Mouse (Mus musculus) yolk sac, embryonic 10.5 days (tissue): Measurements from ENCODE around the gene Gm9970.
A peak's percentile ranks its signal among the peaks of the same experiment; 100 is the strongest.

Source experiments
- DNase-seq: peaks from one replicate; pipeline ENCODE4 v3.0.0-alpha.2; 2017; ENCODE audit warnings: low spot score

The Gm9970 gene

DNA sequence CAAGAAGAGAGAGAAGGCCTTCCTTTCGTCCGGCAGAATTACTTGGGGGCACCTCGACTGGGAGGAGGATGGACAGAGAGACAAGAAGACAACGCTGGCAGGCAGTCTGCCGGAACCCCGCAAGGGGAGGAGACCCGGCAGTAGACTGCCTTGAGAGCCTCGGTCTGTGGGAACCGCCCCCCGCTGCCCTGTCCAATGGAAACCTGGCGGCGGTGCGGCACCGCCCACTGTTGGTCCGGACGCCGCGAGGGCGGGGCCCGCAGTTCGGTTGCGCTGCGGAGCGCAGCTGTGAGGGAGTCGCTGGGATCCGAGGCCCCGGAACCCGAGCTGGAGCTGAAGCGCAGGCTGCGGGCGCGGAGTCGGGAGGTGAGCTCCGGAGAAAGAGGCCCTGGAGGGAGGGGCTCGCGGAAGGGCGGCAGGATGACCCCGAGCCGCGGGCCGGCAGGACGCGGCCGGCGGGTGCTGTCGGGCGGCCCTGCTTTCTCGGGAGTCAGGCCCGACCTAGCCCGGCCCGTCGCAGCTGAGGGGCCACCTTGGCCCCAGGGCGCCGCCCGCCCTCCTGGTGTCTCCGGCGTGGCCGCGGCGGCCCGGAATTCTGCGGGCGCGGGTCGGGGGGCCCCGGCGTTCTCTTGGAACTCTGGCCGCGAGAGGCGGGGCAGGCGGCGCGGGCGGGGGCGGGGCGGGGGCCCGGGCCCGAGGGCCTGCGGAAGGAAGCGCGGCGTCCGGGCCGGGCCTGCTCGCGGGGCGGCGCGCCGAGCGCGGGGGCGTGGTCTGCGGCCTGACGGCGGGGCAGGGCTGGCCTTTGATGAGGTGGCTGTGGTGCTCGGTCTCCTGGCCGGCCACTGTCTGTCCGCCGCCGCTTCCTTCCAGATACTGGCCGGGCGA is at the start of gene Gm9970, which contains the start of gene Nrbp1:
Gene Gm9970, minus strand, starts transcription at position 596 of the 885 bp plus-strand sequence.
Gene Nrbp1, plus strand, starts transcription at position 228 of the 885 bp plus-strand sequence.
- DNase-seq: peak; percentile 94

DNA sequence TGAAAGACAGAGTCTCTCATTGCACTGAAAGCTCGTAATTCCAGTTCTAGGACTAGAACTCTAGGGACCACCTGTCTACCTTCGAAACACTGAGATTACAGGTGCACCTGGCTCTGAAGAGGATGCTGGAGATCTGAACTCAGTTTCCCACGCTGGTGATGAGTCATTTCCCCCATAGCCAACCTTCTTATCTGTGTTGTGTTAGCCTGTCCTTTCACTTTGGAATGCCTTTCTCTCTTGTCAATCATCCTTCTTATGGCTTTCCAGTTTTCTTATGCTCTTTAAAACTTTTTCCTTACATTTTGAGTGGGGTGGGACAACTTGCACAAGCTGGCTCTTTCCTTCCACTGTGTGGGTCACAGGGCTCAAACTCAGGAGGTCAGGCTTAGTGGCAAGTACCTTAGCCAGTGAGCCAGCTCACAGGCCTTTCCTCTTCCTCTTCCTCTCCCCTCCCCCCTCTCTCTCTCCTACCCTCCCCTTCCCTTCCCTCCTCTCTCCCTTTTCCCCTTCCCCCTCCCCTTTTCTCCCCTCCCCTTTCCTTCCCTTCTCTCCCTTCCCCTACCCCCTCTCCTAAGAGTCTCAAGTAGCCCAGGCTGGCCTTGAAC is 48.7 kb upstream of the Gm9970 start:
- no peak for DNase-seq

DNA sequence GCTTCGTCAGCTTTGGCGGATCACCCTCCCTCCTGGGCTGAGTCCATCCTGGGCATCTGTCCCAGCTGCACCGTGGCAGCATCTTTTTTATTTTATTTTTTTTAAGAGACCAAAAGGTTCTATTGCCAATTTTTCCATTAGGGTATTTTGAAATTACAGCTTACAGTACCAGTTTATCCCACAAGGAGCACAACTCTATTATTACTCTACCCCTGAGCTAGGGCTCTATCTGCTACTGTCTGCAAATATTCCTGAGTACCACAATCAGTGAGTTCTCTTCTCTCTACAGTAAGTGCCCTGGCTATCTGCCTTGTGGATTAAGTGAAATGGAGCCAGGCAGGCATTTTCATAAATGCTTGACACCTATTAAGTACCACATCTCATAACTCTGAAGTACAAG is 47.6 kb upstream of the Gm9970 start:
- no peak for DNase-seq

DNA sequence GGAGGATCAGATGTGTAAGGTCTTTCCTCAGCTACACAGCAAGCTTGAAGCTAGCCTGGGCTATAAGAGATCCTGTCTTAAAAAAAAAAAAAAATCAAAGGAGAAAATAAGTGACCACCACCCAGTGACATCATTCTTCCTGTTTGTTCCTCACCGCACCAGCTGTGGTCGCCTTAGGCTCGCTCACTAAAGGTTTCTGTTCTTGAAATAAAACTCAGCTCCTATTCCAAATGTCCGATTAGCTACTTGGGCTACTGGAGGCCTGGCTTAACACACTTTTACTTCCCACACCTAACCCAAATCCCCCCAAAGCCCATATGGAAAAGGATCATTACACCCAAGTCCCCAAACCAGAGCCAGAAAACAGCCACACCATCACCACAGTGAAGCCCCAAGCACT is 47.2 kb upstream of the Gm9970 start:
- DNase-seq: no peak

DNA sequence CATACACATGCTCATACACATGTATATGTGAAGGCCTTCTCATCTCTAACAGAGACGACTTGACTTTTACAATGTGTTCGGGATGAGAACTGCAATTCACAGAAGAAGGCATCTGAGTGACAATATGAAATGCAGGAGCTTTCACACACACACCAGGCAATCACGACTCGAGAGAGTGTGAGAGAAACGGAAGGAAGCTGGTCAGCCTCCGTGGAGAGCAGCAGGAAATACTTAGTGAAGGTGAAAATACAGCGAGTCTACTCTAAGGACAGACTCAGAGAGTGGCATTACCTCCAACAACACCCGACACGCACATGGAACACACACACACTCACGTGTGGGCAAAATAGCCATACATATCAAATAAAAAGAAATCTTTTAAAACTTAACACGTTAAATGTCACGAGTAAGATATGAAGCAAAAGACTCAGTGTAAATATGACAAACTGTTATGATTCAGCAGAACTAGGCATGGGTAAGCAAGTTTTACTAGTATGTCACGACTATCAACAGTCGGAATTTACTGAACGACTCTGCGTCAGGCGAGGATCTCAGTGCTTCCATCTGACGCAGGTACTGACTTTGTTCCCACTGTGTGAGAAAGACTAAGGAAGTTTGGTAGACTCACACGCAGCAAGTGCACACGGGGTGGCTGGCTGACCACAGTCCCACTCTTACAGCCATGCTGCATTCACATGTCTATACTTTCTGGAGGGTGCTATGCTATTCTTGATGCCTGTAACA is 38.4 kb upstream of the Gm9970 start:
- no peak for DNase-seq

DNA sequence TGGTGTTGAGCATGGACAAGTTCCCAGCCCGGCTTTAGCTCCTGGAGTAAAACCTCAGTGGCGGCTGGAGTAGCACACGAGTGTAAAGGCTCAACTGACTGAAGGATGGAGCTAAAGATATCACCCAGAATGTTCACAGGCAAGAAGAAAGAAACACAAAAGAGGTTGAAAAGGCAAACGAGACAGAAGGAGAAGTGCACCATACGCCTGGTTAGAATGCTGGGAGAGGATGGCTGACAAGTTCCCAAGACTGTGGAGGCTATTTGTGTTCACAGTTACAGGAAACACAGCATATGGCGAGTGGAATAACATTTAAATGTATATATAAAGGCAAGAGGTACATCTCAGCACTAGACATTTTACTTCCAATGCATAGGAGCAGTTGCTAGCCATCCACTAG is 32.0 kb upstream of the Gm9970 start:
- no peak for DNase-seq

DNA sequence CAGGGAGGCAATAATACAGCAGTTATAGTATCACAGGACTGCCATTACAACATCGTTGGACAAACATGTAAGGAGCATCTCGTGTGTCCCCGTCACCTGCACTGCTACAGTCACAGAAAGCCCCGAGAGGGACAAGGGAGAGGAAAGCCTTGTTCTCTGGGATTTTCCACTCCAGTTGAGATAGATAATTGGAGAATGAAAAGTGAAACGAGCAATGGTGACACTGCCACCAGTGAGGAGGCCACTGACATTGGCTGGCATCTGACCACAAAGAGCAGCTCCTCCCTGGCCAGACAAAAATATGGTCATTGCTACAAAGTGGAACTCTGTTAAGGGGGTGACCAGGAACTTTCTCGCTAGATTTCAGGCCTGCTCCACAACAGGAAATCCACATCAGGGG is 26.7 kb upstream of the Gm9970 start:
- no peak for DNase-seq

DNA sequence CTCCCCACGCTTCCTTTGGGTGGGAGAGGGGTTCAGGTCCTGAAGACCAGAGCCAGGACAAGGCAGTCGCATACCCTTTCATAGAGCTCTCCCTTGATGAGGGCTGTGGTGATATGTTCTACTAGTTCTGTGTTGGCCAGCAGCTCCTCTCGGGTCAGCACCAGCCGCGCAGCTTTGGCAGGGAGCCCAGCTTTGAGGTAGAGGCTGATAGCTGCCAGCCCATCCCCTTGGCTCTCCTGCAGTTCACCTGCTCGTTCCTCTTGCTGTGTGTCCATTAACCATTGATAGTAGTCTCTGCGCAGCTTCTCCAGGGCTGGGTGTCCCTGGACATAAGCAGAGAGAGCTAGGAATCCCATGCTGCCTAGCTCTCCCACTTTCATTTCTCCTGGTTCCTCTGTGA is 25.1 kb upstream of the Gm9970 start:
- no peak for DNase-seq

DNA sequence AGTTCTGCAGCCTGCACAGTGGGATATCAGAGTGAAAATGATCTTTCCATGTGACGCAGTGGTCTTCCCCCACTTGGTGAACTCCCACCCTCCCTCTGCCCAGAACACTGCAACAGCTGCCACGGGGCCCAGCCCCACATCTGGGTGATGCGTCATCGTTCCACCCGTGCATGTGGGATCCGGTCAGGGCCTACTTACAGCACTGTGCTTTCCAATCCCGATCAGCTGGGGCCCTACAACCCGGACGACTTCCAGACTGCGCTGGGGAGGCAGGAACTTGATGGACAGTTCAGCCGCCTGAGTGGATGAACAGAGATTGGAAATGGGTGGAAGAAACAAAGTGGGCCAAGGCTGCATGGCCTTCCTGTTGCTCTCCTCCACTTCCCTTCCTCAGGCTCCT is 16.6 kb upstream of the Gm9970 start:
- DNase-seq: no peak

DNA sequence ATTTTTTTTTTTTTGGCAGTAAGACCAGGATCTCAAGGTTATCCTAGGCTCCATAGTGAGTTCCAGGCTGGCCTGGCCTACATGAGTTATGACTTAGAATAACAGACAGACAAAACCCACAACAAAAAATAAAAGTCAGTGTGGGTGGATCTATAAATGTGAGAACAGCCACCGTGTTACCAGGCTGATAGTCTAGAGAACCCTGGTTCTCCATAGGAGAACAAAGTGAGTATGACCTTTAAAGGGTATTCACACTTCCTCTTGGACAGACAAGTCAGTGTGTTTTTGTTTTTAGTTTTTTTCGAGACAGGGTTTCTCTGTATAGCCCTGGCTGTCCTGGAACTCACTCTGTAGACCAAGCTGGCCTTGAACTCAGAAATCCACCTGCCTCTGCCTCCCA is 14.9 kb upstream of the Gm9970 start:
- DNase-seq: no peak

DNA sequence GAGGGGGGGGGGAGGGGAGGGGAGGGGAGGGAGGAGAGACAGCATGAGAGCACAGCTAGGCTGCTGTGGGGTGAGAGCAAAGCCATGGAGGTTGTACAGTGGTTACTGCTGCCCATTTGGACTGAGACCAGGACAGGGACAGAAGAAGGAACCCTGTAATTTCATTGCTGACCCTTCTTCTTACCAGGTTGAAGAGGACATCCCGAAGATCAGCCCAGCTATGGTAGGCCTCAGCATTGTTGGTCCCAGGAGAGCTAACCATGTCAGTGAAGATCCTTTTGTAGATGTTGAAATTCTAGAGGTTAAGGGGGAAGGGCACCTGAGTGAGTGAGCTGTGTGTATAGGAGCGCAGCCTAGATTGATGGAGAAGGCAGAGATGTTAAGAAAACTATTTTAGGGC is 14.3 kb upstream of the Gm9970 start:
- no peak for DNase-seq

DNA sequence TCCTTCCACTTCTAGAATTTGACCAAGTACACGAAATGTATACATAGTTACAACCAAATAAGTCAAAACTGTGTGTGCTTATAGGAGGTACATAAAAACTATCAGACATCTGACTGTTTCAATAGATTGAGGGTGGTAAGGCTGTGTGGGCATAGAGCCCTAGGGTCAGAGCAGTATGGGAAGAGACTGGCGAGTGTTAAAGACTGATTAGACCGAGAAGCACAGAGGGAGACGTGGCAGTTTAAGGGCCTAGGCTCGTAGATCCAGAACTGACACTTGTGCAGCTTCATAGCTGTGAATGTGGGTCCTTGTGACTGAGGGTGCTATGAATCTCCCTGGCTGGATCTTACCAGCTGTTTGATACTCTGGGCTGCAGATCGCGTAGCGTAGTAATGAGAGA is 13.9 kb upstream of the Gm9970 start:
- no peak for DNase-seq

DNA sequence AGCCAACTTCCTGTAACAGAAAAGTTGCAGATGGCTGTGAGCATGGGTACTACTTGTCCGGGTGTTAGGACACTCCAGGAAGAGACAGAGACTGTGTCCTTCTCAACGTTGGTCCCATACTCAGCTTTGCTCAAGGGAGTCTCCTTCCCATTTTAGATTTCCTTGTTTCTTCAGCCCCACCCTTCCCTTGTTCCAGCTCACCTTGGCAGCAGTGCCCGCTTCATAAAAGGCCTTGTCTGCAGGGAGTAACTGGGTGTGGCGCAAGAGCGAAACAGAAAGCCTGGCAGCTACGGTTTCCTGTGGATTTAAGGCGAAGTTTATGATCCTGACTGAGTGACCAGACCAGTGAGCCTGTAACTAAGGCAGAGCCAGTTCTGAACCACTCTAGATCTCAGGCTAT is 13.4 kb upstream of the Gm9970 start:
- DNase-seq: no peak

DNA sequence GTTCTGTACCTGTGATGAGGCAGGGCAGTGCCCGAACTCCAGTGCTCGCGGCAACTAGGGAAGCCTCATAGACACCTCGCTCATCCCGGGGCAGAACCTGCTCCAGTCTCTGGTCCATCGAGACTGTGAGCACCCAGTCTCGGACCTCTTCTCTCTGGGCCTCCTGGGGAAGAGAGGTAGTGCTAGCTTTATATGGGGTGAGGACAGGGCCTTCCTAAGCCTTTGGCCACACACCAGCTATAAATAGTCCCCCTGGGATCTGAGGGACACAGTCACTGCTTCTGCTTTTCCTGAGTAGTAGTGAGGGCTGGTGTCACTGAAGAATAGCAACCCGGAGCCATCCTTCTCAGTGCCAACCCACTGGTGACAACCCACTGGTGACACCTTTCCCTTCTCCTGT is 12.8 kb upstream of the Gm9970 start:
- DNase-seq: no peak

DNA sequence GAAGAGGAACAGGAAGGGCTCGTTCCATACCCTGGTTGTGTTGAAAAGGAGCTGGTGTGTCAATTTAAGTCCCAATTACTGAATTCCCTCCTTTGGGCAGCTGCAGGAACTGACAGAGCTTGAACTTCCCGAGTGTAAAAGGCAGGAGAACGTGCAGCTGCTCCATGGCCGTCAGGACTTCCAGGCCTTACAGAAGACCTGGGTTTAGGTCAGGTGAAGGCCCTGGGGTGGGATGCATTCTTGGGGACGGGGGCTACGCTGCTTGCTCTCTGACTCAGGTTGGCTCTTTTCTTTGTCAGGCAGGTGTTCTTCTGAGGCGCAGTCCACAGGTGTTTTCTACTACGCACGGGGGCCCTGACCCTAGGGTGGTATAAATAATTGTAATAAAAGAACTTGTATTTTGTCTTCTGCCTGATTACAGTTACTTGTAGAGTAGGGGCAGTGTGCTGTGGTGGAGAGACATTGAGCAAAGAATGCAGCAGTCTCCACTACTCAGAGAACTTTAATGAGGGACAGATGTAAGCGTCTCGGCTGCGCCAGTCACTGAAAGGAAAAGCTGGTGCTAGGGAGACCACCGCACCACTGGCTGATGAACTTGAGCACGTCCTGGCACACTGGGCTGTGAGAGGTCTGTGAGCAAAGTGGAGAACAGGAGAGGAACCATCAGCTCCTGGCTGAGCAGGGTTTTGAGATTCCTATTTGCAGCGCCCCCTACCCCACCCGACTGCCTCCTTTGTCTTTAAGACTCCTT is 11.9 kb upstream of the Gm9970 start:
- no peak for DNase-seq

DNA sequence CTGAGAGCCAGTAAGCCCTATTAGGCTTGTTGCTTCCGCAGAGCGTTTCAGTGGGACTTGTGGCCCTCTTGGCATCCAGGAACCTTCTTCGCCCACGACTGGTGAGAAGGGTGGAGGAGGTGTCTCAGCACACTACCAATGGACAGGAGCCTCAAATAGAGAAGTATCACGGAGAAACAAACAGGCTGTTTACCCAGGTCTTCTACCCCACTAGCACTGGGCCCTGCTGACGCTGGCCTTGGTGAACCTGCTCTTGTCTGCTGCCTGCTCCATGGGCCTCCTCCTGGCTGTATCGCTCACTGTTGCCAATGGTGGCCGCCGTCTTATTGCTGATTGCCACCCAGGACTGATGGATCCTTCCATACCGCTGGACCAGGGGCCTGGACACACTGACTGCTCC is 11.1 kb upstream of the Gm9970 start:
- DNase-seq: peak; percentile 10

DNA sequence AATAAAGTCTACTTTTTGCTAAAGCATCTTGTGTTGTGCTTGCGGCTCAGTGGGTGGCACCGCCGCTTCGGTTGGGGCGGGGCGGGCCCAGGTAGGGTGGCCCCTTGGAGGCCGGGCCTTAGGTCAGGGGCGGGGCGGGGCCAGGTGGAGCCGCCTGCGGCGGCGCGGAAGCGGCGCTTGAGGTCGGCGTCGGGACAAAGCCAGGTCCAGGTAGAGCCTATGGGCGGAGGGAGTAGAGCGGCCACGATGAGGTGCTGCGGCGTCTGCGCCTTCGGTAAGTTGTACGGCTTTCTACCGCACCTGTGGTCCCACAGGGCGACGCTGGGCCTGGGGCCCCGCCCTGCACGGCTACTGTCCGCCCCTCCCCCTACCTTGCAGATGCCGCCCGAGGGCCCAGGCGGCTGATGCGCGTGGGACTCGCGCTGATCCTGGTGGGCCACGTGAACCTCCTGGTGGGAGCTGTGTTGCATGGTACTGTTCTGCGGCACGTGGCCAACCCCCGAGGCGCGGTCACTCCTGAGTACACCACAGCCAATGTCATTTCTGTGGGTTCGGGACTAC is 10.6 kb upstream of the Gm9970 start, which contains the start of gene Krtcap3:
Gene Krtcap3, plus strand, starts transcription at position 151 of the 561 bp plus-strand sequence.
- DNase-seq: peak; percentile 78

DNA sequence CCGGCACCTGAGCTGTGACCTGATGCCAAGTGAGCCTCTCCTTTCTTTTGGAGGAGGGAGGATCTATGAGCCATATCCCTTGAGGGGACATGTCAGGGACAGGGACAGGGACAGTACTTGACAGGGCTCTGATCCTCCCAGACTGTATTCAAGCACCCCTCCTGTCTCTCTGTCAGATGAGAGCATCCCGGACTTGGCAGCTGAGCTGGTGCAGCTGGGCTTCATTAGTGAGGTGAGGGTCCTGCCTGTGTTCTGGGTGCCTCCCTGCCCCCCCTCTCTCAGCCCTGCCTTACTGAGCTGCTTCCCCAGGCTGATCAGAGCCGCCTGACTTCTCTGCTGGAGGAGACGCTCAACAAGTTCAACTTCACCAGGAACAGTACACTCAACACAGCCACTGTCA is 9.7 kb upstream of the Gm9970 start:
- no peak for DNase-seq

DNA sequence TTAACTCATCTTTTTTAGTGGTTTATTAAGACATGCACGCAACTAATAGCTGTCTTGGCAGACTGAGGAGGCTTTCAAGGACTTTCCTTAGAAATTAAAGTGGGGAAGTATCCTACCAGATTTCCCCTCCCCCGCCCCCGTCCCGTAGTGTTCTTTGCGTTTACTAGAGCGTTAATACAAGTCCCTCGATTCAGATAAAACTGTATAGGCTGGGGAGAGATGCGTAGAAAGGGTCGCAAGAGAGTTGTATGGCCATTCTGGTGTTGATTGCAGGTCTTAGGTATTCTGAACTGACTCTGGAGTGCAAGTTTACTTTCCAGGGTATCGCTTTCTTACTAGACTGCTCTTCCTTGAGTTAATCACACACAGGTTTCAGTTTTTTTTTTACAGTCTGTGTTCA is 1.2 kb upstream of the Gm9970 start:
- no peak for DNase-seq

DNA sequence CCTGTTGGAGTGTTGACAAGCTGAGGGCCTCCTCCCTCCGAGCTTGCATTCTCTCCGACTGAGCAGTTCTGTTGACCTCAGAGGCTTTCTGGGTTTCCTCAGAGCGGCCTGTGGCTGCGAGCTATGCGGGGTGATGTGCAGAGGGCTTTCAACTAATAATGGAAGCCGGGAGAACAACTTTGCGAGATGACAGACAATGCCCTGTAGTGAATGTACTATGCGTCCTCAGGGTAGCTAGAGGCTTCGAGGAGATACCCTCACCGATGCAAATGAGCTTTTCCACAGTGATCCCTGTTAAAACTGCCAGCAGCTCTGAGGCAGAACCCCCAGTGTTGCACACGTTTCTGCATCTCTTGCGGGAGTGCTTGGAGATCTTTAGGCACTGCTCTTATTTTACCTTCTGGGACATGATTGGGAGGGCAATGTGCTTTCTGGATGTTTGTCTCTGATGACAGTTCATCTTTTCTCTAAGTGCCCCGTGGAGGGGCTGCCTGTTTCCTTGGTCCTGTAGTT is 546 bp upstream of the Gm9970 start:
- DNase-seq: no peak

DNA sequence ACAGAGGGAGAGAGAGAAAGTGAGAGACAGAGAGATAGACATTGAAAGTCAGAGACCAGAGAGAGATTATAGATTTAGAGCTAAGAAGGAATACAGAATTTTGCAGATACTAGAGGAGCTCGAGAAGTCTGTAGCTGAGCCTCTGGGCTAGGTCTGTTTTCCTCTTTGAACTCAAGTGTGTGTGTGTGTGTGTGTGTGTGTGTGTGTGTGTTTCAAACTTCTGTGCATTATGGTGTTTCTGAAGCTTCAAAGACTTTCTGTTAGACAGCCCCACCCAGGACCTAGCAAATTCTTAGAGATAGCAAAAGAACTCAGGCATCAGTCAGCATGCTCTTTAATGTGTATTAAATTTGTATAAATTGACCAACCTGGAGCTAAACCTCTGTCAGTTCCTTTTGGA is 14.4 kb downstream of the Gm9970 start:
- no peak for DNase-seq

DNA sequence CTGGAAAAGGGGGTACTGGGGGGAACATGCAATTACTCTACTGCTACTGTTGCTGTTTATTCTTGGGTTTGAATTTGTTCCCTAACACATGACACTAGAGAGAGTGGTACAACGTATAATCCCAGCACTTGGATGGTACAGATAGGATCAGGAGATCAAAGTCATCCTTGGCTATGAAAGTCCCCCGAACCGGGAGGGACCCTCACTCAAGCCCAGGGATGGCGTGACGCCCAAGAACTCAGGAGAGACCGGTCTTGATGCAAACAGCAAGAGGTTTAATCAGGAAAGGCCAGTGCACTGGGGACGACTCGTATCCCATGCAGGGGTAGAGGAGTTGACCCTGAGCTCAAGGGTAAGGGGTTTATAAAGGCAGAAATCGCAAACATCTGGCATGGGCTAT is 18.3 kb downstream of the Gm9970 start:
- DNase-seq: no peak
